Mouse (Mus musculus) stomach, postnatal 0 days (tissue): ENCODE measurements around the gene 1700113H08Rik. TPM values are rescaled to one million over a fixed set of nuclear protein-coding genes. Genes with fewer than 3 reads are reported as not detected.

Experiments used
- ATAC-seq: fragments of 200-750 bp; cut with Nextera tagmentation; 2 replicates; pipeline ENCODE4 v1.8.0; 2017; ENCODE audit not compliant: low FRiP score, low TSS enrichment
- DNase-seq: peaks from one replicate; pipeline ENCODE4 v3.0.0-alpha.2; 2016; ENCODE audit warnings: low spot score
- H3K27ac ChIP-seq: fragments of 300-500 bp; sonication (generic); replicated peaks from 2 replicates; pipeline ENCODE4 v1.5.1; 2014; ENCODE audit warnings: mild to moderate bottlenecking, control low read depth
- H3K27me3 ChIP-seq: fragments of 300-500 bp; sonication (generic); 2 replicates; pipeline ENCODE4 v1.6.1; 2014; ENCODE audit warnings: low read length; ENCODE audit not compliant: control insufficient read depth, insufficient read depth
- H3K36me3 ChIP-seq: fragments of 300-500 bp; sonication (generic); 2 replicates; pipeline ENCODE4 v1.6.1; 2014; ENCODE audit warnings: low read length, mixed read lengths; ENCODE audit not compliant: control insufficient read depth, insufficient read depth
- H3K4me1 ChIP-seq: fragments of 300-500 bp; sonication (generic); replicated peaks from 2 replicates; pipeline ENCODE4 v1.6.1; 2014; ENCODE audit warnings: antibody characterized with exemption; ENCODE audit not compliant: control insufficient read depth, insufficient read depth
- H3K4me2 ChIP-seq: fragments of 300-500 bp; sonication (generic); replicated peaks from 2 replicates; pipeline ENCODE4 v1.6.1; 2014; ENCODE audit warnings: low read depth, mild to moderate bottlenecking, control low read depth, moderate library complexity
- H3K4me3 ChIP-seq: fragments of 300-500 bp; sonication (generic); 2 replicates; pipeline ENCODE4 v1.5.1; 2014; ENCODE audit warnings: low read depth, low read length, control low read depth
- H3K9ac ChIP-seq: fragments of 300-500 bp; sonication (generic); 2 replicates; pipeline ENCODE4 v1.6.1; 2014; ENCODE audit warnings: mild to moderate bottlenecking, low read length, control low read depth, mixed read lengths
- H3K9me3 ChIP-seq: fragments of 300-500 bp; sonication (generic); 2 replicates; pipeline ENCODE4 v1.6.1; 2016; ENCODE audit warnings: low read length; ENCODE audit not compliant: control insufficient read depth
- CTCF ChIP-seq: IDR thresholded peaks from 2 replicates; pipeline ENCODE4 v1.5.1; 2016; ENCODE audit warnings: antibody characterized with exemption, low read depth, mild to moderate bottlenecking, moderate library complexity
- EP300 ChIP-seq: optimal IDR thresholded peaks from 2 replicates; pipeline ENCODE3; 2016; ENCODE audit warnings: antibody characterized with exemption
- WGBS: fragments of 180-500 bp; shearing (Covaris S2); extraction: QIAGEN DNeasy Blood & Tissue Kit; methylation state at CpG from one replicate; pipeline ENCODE4 v1.1.7; 2014; 5-methylcytosine and 5-hydroxymethylcytosine counted together
- polyA plus RNA-seq: library from polyadenylated mRNA; unstranded; fragments of >200 nt; fragmentation: Nextera tagmentation; extraction: Ambion mirVana; gene quantifications from 2 replicates; pipeline ENCODE4 v1.2.1, GENCODE M21; 2015

Gene 1700113H08Rik
- polyA plus RNA-seq, 1 experiment from 2014 or later, result not detected

DNA sequence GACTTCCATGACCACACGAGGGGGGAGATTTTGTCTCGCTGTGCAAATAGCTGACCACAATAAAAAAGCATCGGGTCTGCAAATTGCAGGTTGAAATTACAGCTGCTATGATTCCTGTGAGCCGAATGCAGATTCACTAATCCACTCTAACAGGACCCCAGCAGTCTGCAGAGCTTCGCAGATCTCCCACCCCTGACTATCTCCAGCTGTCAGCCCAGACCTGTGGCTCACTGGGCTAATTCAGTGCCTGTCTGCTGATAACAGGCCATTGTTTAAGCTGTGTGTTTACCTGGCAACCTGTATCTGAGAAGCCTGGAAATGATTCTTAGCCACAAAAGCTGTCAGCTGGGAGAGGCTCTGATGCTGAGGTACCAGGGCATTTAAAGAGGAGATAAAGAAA lies 20.8 kb upstream of the 1700113H08Rik start:
- H3K4me1 ChIP-seq, result no peaks in the 10 kb centered on the region
- no peak overlapping the region for H3K4me3 ChIP-seq
- H3K36me3 ChIP-seq, result no peaks in the 10 kb centered on the region
- no peak overlapping the region for H3K27ac ChIP-seq
- H3K9me3 ChIP-seq, result no peaks in the 10 kb centered on the region
- no peak overlapping the region for H3K4me2 ChIP-seq
- no peak for TF ChIP-seq EP300
- WGBS, result 38% methylated on average over 5 of the region's 5 CpGs
- no peak overlapping the region for H3K9ac ChIP-seq
- no peaks in the 10 kb centered on the region for H3K27me3 ChIP-seq
- DNase-seq (no peak), ATAC-seq (no peak)

DNA sequence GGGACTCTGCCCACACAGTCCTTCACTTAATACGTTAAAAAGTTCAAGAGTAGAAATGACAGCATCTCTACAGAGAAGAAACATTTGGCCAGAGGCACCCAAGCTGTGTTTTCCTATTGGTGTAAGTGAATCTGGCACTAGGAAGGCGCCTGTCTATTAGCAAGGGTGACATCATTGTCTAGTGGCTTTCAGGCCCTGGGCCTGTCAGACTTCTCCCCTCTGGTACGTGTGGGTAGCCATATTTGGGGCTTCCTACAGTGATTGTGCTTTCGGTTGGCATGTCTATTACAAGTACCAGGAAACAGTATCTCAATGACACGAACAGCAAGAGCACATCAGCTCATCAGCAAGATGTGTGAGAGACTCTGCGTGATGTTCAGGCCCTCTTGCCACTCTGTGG lies 18.5 kb upstream of the 1700113H08Rik start:
- Histone ChIP-seq H3K27me3 (no peaks in the 10 kb centered on the region), H3K9me3 (no peaks in the 10 kb centered on the region), H3K4me1 (no peaks in the 10 kb centered on the region), H3K9ac (no peak overlapping the region), H3K4me3 (no peak overlapping the region), H3K36me3 (no peaks in the 10 kb centered on the region), H3K4me2 (no peak overlapping the region), H3K27ac (no peak overlapping the region)
- no peak for ATAC-seq
- TF ChIP-seq CTCF, result no peak
- TF ChIP-seq EP300, result no peak
- DNase-seq, result no peak
- 77% methylated on average over 6 of the region's 6 CpGs for WGBS

DNA sequence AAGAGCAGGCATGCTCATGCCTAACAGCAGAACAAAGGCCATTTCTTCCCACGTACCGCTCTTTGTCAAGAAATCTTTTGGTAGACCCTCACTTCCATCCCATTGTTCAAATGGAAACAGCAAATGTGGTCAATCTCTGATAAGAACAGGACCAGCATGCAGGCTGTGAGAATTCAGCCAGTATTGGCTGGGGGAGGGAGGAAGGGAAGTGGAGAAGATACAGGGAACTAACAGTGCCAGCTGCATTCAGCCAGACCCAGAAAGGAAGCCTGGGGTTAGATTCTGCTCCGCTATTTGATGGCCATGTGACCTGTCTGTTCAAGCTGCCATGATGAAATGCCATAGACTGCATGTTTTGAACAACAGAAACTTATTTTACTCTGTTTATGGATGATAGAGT lies 18.0 kb upstream of the 1700113H08Rik start:
- Histone ChIP-seq H3K9me3 (no peaks in the 10 kb centered on the region), H3K4me1 (no peaks in the 10 kb centered on the region), H3K27ac (no peak overlapping the region), H3K9ac (no peak overlapping the region), H3K4me2 (no peak overlapping the region), H3K27me3 (no peaks in the 10 kb centered on the region), H3K4me3 (no peak overlapping the region), H3K36me3 (no peaks in the 10 kb centered on the region)
- ATAC-seq (no peak), DNase-seq (no peak)
- no peak for TF ChIP-seq CTCF
- TF ChIP-seq EP300, result no peak
- WGBS, result 82% methylated on average over 3 of the region's 3 CpGs

DNA sequence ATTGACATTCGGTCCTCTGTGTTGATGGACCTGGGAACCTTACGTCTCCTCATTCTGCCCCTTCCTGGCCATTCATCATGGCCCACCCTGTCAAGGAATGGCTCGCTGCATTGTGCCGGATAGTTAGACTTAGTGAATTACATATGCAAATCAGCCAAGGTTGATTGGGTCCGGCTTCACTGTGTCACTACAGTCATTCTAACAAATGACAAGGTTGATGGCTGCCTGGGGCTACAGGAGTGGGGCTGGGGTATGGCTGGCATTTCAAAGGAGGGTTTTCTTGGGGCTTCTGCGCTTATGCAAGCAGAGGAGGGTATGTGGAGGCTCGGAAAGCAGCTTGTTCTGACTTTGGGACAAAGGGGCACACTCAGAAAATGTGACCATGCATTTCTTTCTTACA lies 16.6 kb upstream of the 1700113H08Rik start:
- H3K27ac ChIP-seq, result no peak overlapping the region
- WGBS, result 77% methylated on average over 7 of the region's 7 CpGs
- ATAC-seq (no peak), DNase-seq (no peak)
- H3K4me2 ChIP-seq, result no peak overlapping the region
- H3K9ac ChIP-seq, result no peak overlapping the region
- H3K36me3 ChIP-seq, result no peaks in the 10 kb centered on the region
- no peaks in the 10 kb centered on the region for H3K27me3 ChIP-seq
- no peak for TF ChIP-seq EP300
- no peak for TF ChIP-seq CTCF
- H3K4me1 ChIP-seq, result no peaks in the 10 kb centered on the region
- no peaks in the 10 kb centered on the region for H3K9me3 ChIP-seq
- H3K4me3 ChIP-seq, result no peak overlapping the region

DNA sequence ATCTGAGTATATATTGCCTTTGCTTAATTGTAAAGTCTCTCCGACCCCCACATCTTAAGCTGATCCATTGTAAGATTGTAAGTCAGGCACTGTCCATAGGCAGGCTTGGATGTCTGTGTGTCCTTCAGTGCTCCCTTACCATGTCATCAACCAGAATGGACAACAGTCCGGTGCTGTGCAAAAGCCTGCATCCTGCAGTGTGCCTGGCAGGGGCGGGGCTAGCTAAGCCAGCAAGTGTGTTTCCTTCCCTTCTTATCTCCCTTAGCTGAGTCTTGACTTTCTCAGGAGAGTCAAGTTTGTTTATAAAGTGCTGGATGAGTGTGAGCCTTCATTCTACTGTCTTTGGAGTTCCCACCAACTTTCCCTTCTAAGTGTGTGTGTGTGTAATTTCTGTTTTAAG lies 12.6 kb upstream of the 1700113H08Rik start:
- Histone ChIP-seq H3K4me1 (no peaks in the 10 kb centered on the region), H3K4me2 (no peak overlapping the region), H3K27ac (no peak overlapping the region), H3K9ac (no peak overlapping the region), H3K4me3 (no peak overlapping the region), H3K27me3 (no peaks in the 10 kb centered on the region), H3K36me3 (no peaks in the 10 kb centered on the region), H3K9me3 (no peaks in the 10 kb centered on the region)
- WGBS, result 46% methylated on average over 3 of the region's 3 CpGs
- ATAC-seq (no peak), DNase-seq (peak; percentile 27)
- TF ChIP-seq CTCF, result no peak
- no peak for TF ChIP-seq EP300

DNA sequence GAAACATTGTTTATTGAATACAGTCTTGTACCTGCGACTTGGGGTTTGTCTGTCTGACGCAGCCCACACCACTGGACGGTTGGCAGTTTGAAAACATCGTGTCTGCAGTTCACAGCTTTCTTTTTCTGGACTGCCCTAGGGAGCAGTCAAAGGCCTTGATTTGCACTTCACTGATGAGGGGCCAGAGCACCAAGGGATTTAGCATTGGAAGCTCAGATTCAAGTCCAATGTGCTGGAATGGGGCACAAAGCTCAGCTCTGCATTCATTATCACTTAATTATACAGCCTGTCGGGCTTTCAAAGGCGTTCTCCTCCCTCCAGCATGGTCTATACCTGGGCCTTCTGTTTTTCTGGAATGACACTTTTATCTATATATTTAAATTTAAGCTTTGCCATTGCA lies 11.4 kb upstream of the 1700113H08Rik start:
- H3K4me1 ChIP-seq, result no peaks in the 10 kb centered on the region
- no peak overlapping the region for H3K4me2 ChIP-seq
- H3K36me3 ChIP-seq, result no peaks in the 10 kb centered on the region
- H3K27ac ChIP-seq, result no peak overlapping the region
- TF ChIP-seq CTCF (no peak), EP300 (no peak)
- H3K27me3 ChIP-seq, result no peaks in the 10 kb centered on the region
- 39% methylated on average over 6 of the region's 6 CpGs for WGBS
- DNase-seq (no peak), ATAC-seq (no peak)
- H3K4me3 ChIP-seq, result no peak overlapping the region
- H3K9ac ChIP-seq, result no peak overlapping the region
- H3K9me3 ChIP-seq, result no peaks in the 10 kb centered on the region
